ENCODE assay signal across 7 mouse cellular contexts in the genomic region with DNA sequence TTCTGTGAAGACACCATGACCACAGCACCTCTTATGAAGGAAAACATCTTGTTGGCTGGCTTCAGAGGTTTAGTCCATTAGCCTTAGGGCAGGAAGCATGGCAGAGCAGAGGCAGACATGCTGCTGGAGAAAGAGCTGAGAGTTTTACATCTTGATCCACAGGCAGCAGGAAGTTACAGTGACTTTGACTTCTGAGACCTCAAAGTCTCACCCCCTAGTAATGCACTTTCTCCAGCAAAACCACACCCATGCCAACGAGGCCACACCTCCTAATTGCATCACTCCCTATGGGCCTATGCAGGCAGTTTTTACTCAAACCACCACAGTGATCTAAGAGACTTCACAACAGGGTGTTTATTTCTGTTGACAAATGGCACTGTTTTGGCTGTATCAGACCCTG. TPM values are rescaled to one million over a fixed set of nuclear protein-coding genes. Genes with fewer than 3 reads are reported as not detected.
DNase-seq lines count a peak whose midpoint lies in the region; ATAC-seq and TF ChIP-seq lines count a peak whose summit lies in the region.

No protein-coding gene starts in this region.

- no peaks in the 10 kb centered on the region for H3K9me3 ChIP-seq in G1E (replicated peaks)
- no peaks in the 10 kb centered on the region for H3K9me3 ChIP-seq in forebrain, embryonic 13.5 days (replicated peaks)

- DNase-seq in B cell, adult 2 months, result peak; percentile 71 to 74
- peak; percentile 71 for DNase-seq in G1E (ENCODE audit: low spot score)
- no peak for DNase-seq in left cerebral cortex, postnatal 4 days
- no peak for DNase-seq in right cerebral cortex, postnatal 4 days

- no peaks in the 10 kb centered on the region for H3K27me3 ChIP-seq in G1E (ENCODE audit: insufficient read depth, low read length)
- no peaks in the 10 kb centered on the region for H3K27me3 ChIP-seq in forebrain, embryonic 13.5 days

- ATAC-seq in G1E (ENCODE audit: extremely low read depth, insufficient number of reproducible peaks, low FRiP score, poor library complexity, severe bottlenecking), result peak; percentile 79
- ATAC-seq in inflammation-experienced regulatory T-cells, adult 6 months, result peak; percentile 79
- ATAC-seq in megakaryocyte, adult 5-6 weeks (ENCODE audit: poor library complexity, severe bottlenecking), result peak; percentile 91
- ATAC-seq in forebrain, embryonic 13.5 days, result no peak

- 63% methylated on average over 1 of the region's 1 CpGs for WGBS in forebrain, embryonic 13.5 days

- H3K4me1 ChIP-seq in G1E (ENCODE audit: insufficient read depth, low read depth, low read length), result peaks cover 63% of the 10 kb centered on the region
- no peaks in the 10 kb centered on the region for H3K4me1 ChIP-seq in forebrain, embryonic 13.5 days

- H3K4me2 ChIP-seq in forebrain, embryonic 13.5 days, result no peak overlapping the region

- no peak overlapping the region for H3K9ac ChIP-seq in forebrain, embryonic 13.5 days

- H3K27ac ChIP-seq in forebrain, embryonic 13.5 days, result no peak overlapping the region

- intact Hi-C loops in left cerebral cortex, postnatal 4 days (cut with DNase I), result no loop called here

- peaks cover 66% of the 10 kb centered on the region for H3K36me3 ChIP-seq in G1E (replicated peaks)
- 0 out of 2 replicates have a peak, but pooled peaks cover 7% of the 10 kb centered on the region for H3K36me3 ChIP-seq in forebrain, embryonic 13.5 days (ENCODE audit: poor library complexity, severe bottlenecking)

- TF ChIP-seq CTCF in G1E (IDR thresholded peaks at IDR 0.05; ENCODE audit: low read depth, low read length), result no peak

- H3K4me3 ChIP-seq in G1E (ENCODE audit: low read depth, low read length), result no peak overlapping the region
- no peak overlapping the region for H3K4me3 ChIP-seq in forebrain, embryonic 13.5 days

RNA-seq across cellular contexts. Expression of a gene that starts 53.1 kb away (rescaled TPM):
- not detected in 2 replicates for total RNA-seq in G1E (2014; fragmentation: Nextera tagmentation)
- not detected in 2 replicates for total RNA-seq in G1E (2017)
- polyA plus RNA-seq in G1E (2012), result 0.41 and 1.5 TPM in 2 replicates
- not detected for polyA plus RNA-seq in inflammation-experienced regulatory T-cells, adult 6 months (2017; shearing (Covaris generic))
- not detected in 2 replicates for total RNA-seq in megakaryocyte, adult 5-6 weeks (2015)
- not detected in 2 replicates for total RNA-seq in megakaryocyte, adult 5-6 weeks (2017)
- 1 to 10 TPM in 1 of 2 experiments, not detected in 1; 1.4 TPM for total RNA-seq in left cerebral cortex, postnatal 4 days (2021)
- 1.2 and 5.4 TPM in 2 replicates for polyA plus RNA-seq in forebrain, embryonic 13.5 days (2015; fragmentation: Nextera tagmentation; extraction: Ambion mirVana)

Comparison
In these comparisons a context has a peak if more than half of its experiments do, and no peak if none do; other contexts are left out.
1. DNase-seq: peak in B cell, adult 2 months (2 of 2) and G1E (single experiment); none in left cerebral cortex, postnatal 4 days (single experiment) and right cerebral cortex, postnatal 4 days (single experiment).